Mouse (Mus musculus): ENCODE measurements around the gene Ftsj3. TPM values are rescaled to one million over a fixed set of nuclear protein-coding genes. Genes with fewer than 3 reads are reported as not detected.

Gene Ftsj3
- polyA plus RNA-seq, 1 experiment from 2014 or later = 35.8 TPM

DNA sequence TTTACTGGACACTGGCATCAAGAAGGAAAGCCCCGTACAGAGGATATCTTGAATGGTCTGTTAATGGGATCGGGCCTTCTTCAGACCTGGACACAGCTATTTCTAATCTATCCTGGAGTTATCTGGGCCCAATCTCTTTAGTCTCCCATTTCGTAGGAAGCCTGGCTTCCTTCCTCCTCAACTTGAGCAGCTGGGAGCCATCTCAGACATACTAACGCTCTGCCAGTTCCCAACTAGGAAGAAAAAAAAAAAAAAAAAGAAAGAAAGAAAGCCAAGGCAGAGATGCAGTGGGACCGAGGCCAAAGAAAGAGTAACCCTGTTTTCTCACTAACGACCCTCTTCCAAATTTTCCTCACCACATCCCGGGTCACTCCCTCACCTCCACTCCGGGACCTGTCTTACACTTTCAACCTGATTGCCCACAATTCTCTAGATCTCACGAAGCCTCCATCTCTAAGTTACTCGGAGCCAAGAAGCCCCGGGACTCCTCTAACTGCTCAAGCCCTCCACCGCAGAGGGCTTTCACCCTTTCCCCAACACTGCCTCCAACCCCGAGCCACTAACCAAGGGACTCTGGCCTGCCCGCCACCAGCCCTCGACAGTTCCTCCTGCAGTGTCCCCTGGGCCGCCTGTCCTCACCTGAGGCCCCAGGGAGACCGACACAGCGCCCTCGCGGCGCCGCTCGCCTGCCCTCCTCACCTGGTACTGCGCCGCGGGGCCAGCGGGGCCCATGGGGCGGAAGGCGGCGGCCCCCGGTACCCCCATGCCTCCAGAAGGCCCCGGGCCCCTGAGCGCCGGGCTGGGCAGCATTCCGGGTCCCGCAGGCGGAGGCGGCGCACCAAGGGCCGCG lies 16.1 kb upstream of the Ftsj3 start:
- Histone ChIP-seq H3K4me2 (ENCODE audit: low read length) (peak overlapping the region; percentile 79), H3K27ac (ENCODE audit: low read depth, low read length) (peak overlapping the region; percentile 88), H3K4me1 (ENCODE audit: control insufficient read depth, insufficient read depth, low read length) (peaks cover 32% of the 10 kb centered on the region), H3K36me3 (ENCODE audit: control insufficient read depth, insufficient read depth, low read length) (no peaks in the 10 kb centered on the region; the same call in 1 of the 2 replicates), H3K9ac (ENCODE audit: low read length) (peak overlapping the region; percentile 95), H3K4me3 (ENCODE audit: low read depth, low read length) (peak overlapping the region; percentile 96), H3K9me3 (replicated peaks; ENCODE audit: control insufficient read depth, low read length) (no peaks in the 10 kb centered on the region), H3K27me3 (replicated peaks; ENCODE audit: control insufficient read depth, insufficient read depth, low read length) (no peaks in the 10 kb centered on the region)
- DNase-seq (ENCODE audit: low spot score) = peak; percentile 46
- whole genome bisulfite sequencing = 2% methylated on average over 38 of the region's 41 CpGs
- no peak; the same call in 1 of the 2 replicates for ATAC-seq

DNA sequence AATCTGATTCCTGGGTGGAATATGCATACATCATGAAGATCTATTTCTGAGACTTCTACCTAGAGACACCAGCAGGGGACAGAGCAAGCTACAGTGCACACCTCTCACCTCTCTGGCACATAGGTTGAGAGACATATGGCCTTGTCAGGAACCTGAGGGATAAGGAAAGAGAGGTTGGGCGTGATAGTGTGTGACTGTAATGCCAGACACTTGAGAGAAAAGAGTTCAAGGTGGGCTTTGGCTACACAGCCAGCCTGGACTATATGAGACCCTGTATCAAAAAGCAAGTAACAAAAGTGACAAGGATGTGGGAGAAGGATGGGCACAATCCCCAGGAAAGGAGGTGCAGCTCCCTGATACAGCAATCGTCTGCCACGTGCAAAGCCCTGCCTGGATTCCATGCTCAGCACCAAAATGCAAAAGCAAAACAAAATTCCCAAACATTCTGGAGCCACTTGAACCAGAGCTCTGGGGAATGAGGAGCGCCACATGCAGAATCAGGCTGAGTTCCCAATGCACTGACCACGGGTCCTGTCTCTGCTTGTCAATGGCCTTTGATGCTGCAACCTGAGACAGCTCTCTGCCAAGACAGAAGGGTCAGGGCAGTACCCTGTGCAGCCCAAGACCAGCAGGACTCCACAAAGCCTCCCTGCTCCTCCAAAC lies 15.4 kb upstream of the Ftsj3 start:
- Histone ChIP-seq H3K27me3 (replicated peaks; ENCODE audit: control insufficient read depth, insufficient read depth, low read length) (no peaks in the 10 kb centered on the region), H3K36me3 (ENCODE audit: control insufficient read depth, insufficient read depth, low read length) (peaks cover 7% of the 10 kb centered on the region), H3K9ac (ENCODE audit: low read length) (peak overlapping the region; percentile 95), H3K4me1 (ENCODE audit: control insufficient read depth, insufficient read depth, low read length) (peaks cover 30% of the 10 kb centered on the region), H3K27ac (ENCODE audit: low read depth, low read length) (0 out of 2 replicates have a peak overlapping the region, but pooled peaks have one; percentile 88), H3K9me3 (replicated peaks; ENCODE audit: control insufficient read depth, low read length) (no peaks in the 10 kb centered on the region), H3K4me3 (ENCODE audit: low read depth, low read length) (peak overlapping the region; percentile 96), H3K4me2 (ENCODE audit: low read length) (peak overlapping the region; percentile 79)
- 38% methylated on average over 5 of the region's 5 CpGs for WGBS
- ATAC-seq (no peak), DNase-seq (ENCODE audit: low spot score) (no peak)

DNA sequence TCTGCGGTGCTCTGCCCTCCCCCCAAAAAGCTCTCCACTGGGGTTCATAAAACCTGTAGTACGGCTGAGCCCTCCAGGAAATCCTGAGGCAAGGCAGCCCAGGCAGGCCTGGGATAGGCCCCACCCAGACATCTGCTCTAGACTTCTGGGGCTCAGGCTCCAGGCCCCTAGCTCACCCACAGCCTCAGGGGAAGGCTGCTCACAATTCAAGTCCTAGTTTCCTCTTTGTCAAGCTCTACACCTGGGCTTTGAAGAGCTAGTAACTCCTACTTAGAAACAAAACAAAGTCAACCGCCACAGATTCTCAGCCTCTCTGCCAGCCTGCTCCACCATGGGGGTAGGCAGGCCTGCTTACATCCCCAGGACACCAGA lies 13.2 kb upstream of the Ftsj3 start:
- Histone ChIP-seq H3K4me1 (ENCODE audit: control insufficient read depth, insufficient read depth, low read length) (peaks cover 27% of the 10 kb centered on the region), H3K4me2 (ENCODE audit: low read length) (peak overlapping the region; percentile 14; the same call in 1 of the 2 replicates), H3K9me3 (replicated peaks; ENCODE audit: control insufficient read depth, low read length) (no peaks in the 10 kb centered on the region), H3K27me3 (replicated peaks; ENCODE audit: control insufficient read depth, insufficient read depth, low read length) (no peaks in the 10 kb centered on the region), H3K9ac (ENCODE audit: low read length) (peak overlapping the region; percentile 41; the same call in 1 of the 2 replicates), H3K36me3 (ENCODE audit: control insufficient read depth, insufficient read depth, low read length) (peaks cover 30% of the 10 kb centered on the region), H3K27ac (ENCODE audit: low read depth, low read length) (peak overlapping the region; percentile 62; the same call in 1 of the 2 replicates), H3K4me3 (ENCODE audit: low read depth, low read length) (no peak overlapping the region)
- peak; percentile 39 for DNase-seq (ENCODE audit: low spot score)
- ATAC-seq = no peak
- 63% methylated on average over 3 of the region's 3 CpGs for WGBS

- Histone ChIP-seq H3K9ac (ENCODE audit: low read length) (peak overlapping the region; percentile 41; the same call in 1 of the 2 replicates), H3K9me3 (replicated peaks; ENCODE audit: control insufficient read depth, low read length) (no peaks in the 10 kb centered on the region), H3K4me3 (ENCODE audit: low read depth, low read length) (no peak overlapping the region), H3K27me3 (replicated peaks; ENCODE audit: control insufficient read depth, insufficient read depth, low read length) (no peaks in the 10 kb centered on the region), H3K36me3 (ENCODE audit: control insufficient read depth, insufficient read depth, low read length) (peaks cover 35% of the 10 kb centered on the region), H3K4me2 (ENCODE audit: low read length) (peak overlapping the region; percentile 14; the same call in 1 of the 2 replicates), H3K27ac (ENCODE audit: low read depth, low read length) (peak overlapping the region; percentile 62), H3K4me1 (ENCODE audit: control insufficient read depth, insufficient read depth, low read length) (peaks cover 27% of the 10 kb centered on the region)
- WGBS = 74% methylated on average over 8 of the region's 8 CpGs
- DNase-seq (ENCODE audit: low spot score) (peak; percentile 24), ATAC-seq (no peak)
Observed at GRCm38 (mm10) chr11:106268326-106269059, 12.6 kb upstream of the Ftsj3 start.

DNA sequence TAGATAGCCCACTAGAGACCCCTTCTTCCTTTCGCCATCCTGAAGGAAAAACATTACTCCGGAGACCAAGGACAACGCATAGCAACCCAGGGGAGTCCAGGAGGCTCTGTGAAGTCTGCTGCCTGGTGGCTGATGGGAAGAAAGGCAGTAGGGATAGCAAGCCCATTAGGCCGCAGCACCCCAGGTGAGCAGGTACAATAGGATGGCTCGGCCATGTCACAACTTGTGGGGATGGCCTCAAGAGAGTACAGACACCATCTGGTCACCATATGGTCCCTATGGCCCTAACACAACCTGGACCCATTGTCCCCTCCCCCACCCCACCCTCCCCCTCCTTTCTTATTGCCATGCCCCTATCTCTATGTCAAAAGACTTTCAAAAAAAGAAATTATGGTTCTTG lies 12.0 kb upstream of the Ftsj3 start:
- no peak for DNase-seq (ENCODE audit: low spot score)
- Histone ChIP-seq H3K4me2 (ENCODE audit: low read length) (peak overlapping the region; percentile 14; the same call in 1 of the 2 replicates), H3K36me3 (ENCODE audit: control insufficient read depth, insufficient read depth, low read length) (peaks cover 41% of the 10 kb centered on the region), H3K27me3 (replicated peaks; ENCODE audit: control insufficient read depth, insufficient read depth, low read length) (no peaks in the 10 kb centered on the region), H3K9ac (ENCODE audit: low read length) (no peak overlapping the region), H3K27ac (ENCODE audit: low read depth, low read length) (peak overlapping the region; percentile 62), H3K4me1 (ENCODE audit: control insufficient read depth, insufficient read depth, low read length) (peaks cover 24% of the 10 kb centered on the region), H3K9me3 (replicated peaks; ENCODE audit: control insufficient read depth, low read length) (no peaks in the 10 kb centered on the region), H3K4me3 (ENCODE audit: low read depth, low read length) (no peak overlapping the region)
- 85% methylated on average over 5 of the region's 5 CpGs for WGBS
- no peak for ATAC-seq

DNA sequence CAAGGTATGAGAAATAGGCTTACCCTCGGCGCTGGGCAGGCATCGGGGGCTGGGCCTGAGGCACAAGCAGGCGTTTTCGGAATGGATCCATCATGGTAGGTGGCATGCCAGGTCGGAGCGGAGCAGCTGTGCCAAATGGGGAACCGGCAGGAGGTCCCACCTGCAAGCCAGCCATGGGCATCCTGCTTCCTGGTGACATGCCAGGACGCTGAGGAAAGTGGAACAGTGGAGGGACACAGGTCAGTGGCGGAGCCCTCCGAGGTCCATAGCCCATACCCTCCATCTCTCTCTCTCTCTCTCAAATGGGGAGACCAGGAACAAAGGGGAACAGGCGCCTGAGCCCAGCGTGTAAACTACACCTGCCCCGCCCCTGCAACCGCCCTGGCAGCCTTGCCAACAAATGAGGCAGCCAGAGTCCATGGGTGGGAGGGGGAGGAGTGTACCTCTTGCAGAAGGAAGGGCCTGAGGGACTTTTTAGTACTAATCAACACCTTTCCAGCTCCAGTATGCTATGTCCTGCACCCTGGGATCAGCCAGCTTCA lies 11.5 kb upstream of the Ftsj3 start:
- H3K4me3 ChIP-seq (ENCODE audit: low read depth, low read length) = no peak overlapping the region
- peaks cover 24% of the 10 kb centered on the region for H3K4me1 ChIP-seq (ENCODE audit: control insufficient read depth, insufficient read depth, low read length)
- H3K9me3 ChIP-seq (replicated peaks; ENCODE audit: control insufficient read depth, low read length) = no peaks in the 10 kb centered on the region
- WGBS = 66% methylated on average over 15 of the region's 15 CpGs
- peak overlapping the region; percentile 62; the same call in 1 of the 2 replicates for H3K27ac ChIP-seq (ENCODE audit: low read depth, low read length)
- H3K27me3 ChIP-seq (replicated peaks; ENCODE audit: control insufficient read depth, insufficient read depth, low read length) = no peaks in the 10 kb centered on the region
- H3K4me2 ChIP-seq (ENCODE audit: low read length) = 0 out of 2 replicates have a peak overlapping the region, but pooled peaks have one; percentile 5
- ATAC-seq = no peak
- peak; percentile 33 for DNase-seq (ENCODE audit: low spot score)
- H3K9ac ChIP-seq (ENCODE audit: low read length) = no peak overlapping the region
- peaks cover 46% of the 10 kb centered on the region for H3K36me3 ChIP-seq (ENCODE audit: control insufficient read depth, insufficient read depth, low read length)

- Histone ChIP-seq H3K4me2 (ENCODE audit: low read length) (no peak overlapping the region), H3K27ac (ENCODE audit: low read depth, low read length) (no peak overlapping the region), H3K36me3 (ENCODE audit: control insufficient read depth, insufficient read depth, low read length) (peaks cover 56% of the 10 kb centered on the region), H3K4me1 (ENCODE audit: control insufficient read depth, insufficient read depth, low read length) (peaks cover 21% of the 10 kb centered on the region), H3K9me3 (replicated peaks; ENCODE audit: control insufficient read depth, low read length) (no peaks in the 10 kb centered on the region), H3K9ac (ENCODE audit: low read length) (no peak overlapping the region), H3K4me3 (ENCODE audit: low read depth, low read length) (no peak overlapping the region), H3K27me3 (replicated peaks; ENCODE audit: control insufficient read depth, insufficient read depth, low read length) (no peaks in the 10 kb centered on the region)
- DNase-seq (ENCODE audit: low spot score) = no peak
- WGBS = 95% methylated on average over 10 of the region's 10 CpGs
- no peak for ATAC-seq
Observed at GRCm38 (mm10) chr11:106266431-106266830, 10.6 kb upstream of the Ftsj3 start.

DNA sequence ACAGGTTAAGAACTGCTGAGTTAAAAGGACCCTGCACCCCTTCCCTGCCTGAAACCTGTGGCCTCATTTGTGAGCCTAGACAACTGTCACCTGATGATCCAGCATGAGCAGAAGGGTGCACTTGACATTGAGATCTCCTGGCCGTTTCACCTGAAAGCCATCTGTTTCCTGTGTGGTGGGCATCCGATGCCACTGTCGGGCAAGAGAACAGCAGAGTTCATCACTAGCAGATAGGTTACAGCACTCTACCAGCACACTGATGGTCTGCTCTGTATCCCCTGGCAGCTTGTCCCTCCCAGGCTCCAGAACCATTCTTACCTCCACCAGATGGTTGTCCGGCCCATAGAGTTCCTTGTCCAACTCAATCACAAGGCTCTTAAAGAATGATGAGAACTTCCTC lies 9.7 kb upstream of the Ftsj3 start:
- Histone ChIP-seq H3K27ac (ENCODE audit: low read depth, low read length) (no peak overlapping the region), H3K9ac (ENCODE audit: low read length) (no peak overlapping the region), H3K9me3 (replicated peaks; ENCODE audit: control insufficient read depth, low read length) (no peaks in the 10 kb centered on the region), H3K4me1 (ENCODE audit: control insufficient read depth, insufficient read depth, low read length) (peaks cover 17% of the 10 kb centered on the region), H3K27me3 (replicated peaks; ENCODE audit: control insufficient read depth, insufficient read depth, low read length) (no peaks in the 10 kb centered on the region), H3K36me3 (ENCODE audit: control insufficient read depth, insufficient read depth, low read length) (peaks cover 64% of the 10 kb centered on the region), H3K4me3 (ENCODE audit: low read depth, low read length) (no peak overlapping the region), H3K4me2 (ENCODE audit: low read length) (no peak overlapping the region)
- WGBS = 97% methylated on average over 4 of the region's 4 CpGs
- ATAC-seq = no peak
- DNase-seq (ENCODE audit: low spot score) = no peak
